Mouse (Mus musculus): Measurements from ENCODE around the gene Scn11a.

DNA sequence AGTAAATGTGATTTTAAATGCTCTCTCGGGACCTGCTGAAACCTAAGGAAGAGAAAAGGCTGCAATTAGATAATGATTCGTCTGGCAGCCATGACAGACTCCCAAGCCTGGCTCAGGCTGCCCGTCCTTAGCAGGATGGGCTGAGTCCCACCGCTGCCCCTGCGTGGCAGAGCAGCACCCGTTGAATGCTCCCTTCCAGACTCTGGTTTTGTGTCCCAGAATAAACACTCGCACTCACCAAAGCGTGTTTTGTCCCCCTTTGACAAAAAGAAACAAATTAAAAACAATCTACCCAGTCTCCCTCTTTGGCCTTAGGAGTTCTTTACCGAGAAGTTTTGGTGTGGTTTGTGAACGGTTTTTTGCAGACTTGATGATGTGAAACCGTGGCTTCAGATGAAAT, 106.0 kb downstream of the Scn11a start, which contains the start of gene Scn10a:
- TF ChIP-seq CTCF (IDR thresholded peaks at IDR 0.05; ENCODE audit: low read depth, low read length) (no peak), POLR2A (IDR thresholded peaks at IDR 0.05; ENCODE audit: borderline replicate concordance, low read depth, low read length) (no peak)
